Mouse (Mus musculus) cerebellum, adult 11-12 months (tissue): ENCODE results near the gene Dmd.

Experiments
- DNase-seq: peaks from one replicate; pipeline ENCODE4 v3.0.0; 2022

Gene Dmd

DNA sequence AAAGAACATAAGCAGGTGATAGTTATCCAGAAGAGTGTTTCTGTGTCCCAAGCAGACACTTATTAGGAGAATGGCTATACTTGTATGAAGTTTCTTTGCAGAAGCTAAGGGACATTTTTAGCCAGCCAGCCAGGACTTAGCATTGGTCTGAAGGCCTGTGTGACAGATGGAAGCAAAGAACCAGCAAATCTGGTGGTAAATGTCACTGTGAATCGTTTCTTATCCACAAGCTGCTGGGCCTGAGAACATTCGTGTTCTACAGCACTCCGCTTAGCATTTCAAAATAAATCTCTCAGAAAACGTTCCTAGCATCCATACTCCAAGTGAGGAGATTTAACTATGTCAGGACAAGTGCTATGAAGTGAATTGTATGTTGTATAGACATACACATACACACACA lies 1486.9 kb downstream of the Dmd start:
- peak; percentile 5 for DNase-seq

GRCm38 (mm10) chrX:84436556-84436955 lies 1487.9 kb downstream of the Dmd start:
- no peak for DNase-seq

DNA sequence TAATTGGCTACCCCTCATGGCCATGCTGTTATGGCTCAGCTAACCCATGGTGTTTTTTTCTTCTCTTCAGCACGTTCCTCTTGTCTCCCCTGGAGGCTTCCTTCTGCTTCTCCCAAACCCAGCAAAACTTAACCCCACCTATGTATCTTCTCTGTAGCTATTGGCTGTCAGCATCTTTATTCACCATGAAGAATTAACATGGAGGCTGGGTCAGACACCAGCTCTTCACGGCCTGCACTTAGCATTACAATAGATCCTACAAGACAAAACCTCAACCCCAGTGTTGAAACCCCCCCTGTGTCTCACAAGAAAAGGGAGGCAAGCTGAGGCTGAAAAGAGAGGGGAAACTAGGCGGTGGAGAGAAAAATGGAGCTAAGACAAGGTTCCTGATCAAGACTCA lies 1494.3 kb downstream of the Dmd start:
- no peak for DNase-seq

- no peak for DNase-seq
Observed at GRCm38 (mm10) chrX:84443985-84444384, 1495.3 kb downstream of the Dmd start.

DNA sequence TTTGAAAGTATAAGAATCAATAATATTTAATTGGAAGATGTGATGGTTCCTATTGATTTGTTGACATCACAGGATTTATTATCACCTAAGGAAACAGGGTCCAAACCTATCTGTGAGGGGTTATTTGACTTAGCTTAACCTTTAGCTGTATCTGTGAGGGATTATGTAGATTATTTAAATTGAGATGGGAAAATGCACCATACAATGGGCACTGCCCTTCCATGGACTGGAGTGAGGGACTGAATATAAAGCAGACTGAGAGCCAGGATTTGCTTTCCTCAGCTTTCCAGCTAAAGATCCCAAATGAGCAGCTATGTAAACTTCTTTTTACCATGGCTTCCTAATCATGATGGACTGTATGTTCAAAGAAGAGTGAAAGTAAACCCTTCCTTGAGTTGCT lies 1496.0 kb downstream of the Dmd start:
- DNase-seq: no peak

GRCm38 (mm10) chrX:84454473-84454872 lies 1505.8 kb downstream of the Dmd start:
- no peak for DNase-seq

DNA sequence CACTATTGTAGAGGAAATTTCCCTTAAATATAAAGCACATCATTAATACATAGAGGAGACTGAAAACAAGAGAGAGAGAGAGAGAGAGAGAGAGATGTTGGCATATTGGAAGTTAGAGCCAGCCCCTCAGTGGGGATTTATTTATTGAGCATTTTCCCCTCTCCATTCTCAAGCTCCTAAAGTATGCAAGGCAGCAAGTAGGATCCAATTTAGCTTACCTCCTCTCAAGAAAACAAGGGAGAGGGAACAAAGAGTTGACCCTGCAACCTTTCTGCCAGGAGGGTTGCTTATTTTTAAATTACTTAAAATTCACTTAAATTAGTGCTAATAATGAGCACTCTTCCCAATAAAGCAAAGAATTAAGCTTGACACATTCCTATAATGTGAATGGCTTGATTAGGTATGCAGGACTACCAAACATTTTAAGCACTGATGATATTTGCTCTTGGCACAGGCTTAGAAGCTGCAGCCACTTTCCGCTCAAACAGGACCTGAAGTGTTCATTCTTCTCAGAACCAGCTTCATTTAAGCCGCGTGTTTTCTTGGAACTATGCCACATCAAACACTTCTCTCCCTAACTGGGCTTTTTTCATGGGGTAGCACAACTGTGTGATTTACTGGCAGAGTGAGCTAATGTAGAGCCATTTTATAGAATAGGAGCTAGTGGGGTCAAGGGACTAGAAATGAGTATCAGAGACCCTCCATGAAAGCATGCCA lies 1566.1 kb downstream of the Dmd start:
- no peak for DNase-seq

DNA sequence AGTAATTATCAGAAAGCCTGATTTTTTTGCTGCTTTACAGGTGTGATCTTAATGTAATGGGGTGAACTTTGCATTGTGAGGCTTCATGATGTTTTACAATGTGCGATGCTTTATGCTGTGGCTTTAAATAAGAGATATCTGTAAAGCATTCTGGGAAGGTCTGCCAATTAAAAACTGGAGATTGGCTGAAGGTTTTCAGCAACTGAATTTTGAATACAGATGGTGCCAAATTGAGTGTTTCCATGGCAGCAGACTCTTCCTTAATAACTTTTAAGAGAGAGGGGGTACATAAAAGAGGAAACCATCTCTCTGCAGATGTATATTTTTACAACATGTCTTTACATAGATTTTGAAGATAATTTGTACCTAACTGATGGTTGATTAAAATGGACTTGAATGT lies 1603.3 kb downstream of the Dmd start:
- no peak for DNase-seq

DNA sequence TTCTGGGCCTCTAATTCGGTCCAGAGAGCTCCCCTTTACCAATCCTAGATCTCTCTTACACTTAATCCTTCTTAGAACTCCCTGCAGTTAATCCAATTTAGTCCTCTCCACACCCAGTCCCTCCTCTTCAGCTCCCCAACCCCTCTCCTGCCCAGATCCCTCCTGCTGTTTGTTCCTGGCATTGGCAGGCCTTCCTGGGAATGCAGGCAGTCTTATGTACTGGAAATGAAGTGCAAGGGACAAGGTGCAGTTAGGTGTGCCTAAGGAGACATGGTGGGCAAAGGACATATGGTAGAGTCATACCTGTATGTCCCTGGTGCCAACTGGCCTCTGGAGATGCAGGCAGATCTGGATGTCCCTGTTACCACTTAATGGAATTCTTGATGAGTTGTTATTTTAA lies 1604.8 kb downstream of the Dmd start:
- DNase-seq: peak; percentile 56

GRCm38 (mm10) chrX:84598476-84598875 lies 1649.8 kb downstream of the Dmd start:
- DNase-seq: no peak

GRCm38 (mm10) chrX:84640446-84640845 lies 1691.8 kb downstream of the Dmd start:
- no peak for DNase-seq

- DNase-seq: no peak
Observed at GRCm38 (mm10) chrX:84747683-84748082, 1799.0 kb downstream of the Dmd start.

DNA sequence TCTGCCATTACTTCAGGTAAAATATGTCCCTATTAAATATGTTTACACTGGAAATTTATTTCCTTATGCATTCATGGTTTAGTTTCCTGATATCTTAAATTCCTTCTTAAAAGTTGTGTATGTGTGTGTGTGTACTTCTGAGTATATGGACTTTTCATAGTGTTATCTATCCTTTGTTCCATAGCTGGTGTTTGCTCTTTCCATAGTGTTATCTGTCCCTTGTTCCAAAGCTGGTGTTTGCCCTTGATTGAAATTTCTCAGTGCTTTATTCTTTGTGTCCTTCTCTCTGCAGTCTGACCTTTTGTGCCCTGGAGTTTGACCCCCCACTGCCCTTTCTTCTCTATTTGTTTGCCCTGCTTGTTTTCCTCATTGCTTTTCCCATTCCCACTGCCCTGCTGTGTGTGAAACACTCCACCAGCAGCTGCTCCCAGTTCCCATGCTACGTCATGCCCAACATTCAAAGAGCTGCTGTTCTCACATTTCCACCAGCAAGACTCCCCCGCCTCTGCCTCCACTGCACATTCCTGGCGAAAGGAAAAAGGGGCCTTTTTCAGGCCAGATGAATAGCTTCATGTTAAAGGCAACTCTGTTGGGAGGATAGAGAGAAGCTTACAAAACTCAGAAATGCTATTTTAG lies 1911.5 kb downstream of the Dmd start:
- DNase-seq: peak; percentile 1

- no peak for DNase-seq
Observed at GRCm38 (mm10) chrX:84873090-84873489, 1924.4 kb downstream of the Dmd start.

- no peak for DNase-seq
Observed at GRCm38 (mm10) chrX:84878125-84878524, 1929.5 kb downstream of the Dmd start.

- peak; percentile 57 for DNase-seq
Observed at GRCm38 (mm10) chrX:84932715-84933473, 1984.2 kb downstream of the Dmd start.

GRCm38 (mm10) chrX:84960557-84960956 lies 2011.9 kb downstream of the Dmd start:
- no peak for DNase-seq

DNA sequence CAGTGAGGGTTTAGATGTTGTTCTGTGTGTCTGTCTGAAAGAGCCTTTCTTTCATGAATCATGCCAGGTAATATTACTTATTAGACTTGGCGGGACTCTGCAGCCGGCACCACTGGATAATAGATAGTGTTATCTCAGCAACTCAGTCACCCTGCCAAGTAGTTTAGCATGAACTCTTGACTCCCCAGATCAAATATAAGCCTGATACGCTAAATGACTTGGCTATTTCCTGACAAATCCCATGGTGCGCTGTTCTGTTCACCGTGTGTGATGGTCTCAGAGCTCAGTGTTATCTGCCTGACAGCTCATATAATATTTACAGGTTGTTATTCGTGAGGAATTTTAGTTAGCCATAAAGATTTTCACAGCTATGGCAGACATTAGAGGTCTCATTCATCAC lies 2012.3 kb downstream of the Dmd start:
- DNase-seq: no peak

GRCm38 (mm10) chrX:85008304-85008703 lies 2059.6 kb downstream of the Dmd start:
- DNase-seq: no peak

- DNase-seq: no peak
Observed at GRCm38 (mm10) chrX:85041466-85042058, 2092.9 kb downstream of the Dmd start.

- DNase-seq: no peak
Observed at GRCm38 (mm10) chrX:85046631-85047030, 2098.0 kb downstream of the Dmd start.

- peak; percentile 46 for DNase-seq
Observed at GRCm38 (mm10) chrX:85048141-85049110, 2099.8 kb downstream of the Dmd start.
